Mouse (Mus musculus) kidney, postnatal 0 days (tissue): ENCODE measurements around the gene Cacul1. TPM values are rescaled to one million over a fixed set of nuclear protein-coding genes. Genes with fewer than 3 reads are reported as not detected.

Experiments used
- ATAC-seq: fragments of 200-750 bp; cut with Nextera tagmentation; replicated peaks from 2 replicates; pipeline ENCODE4 v1.8.0; 2017; ENCODE audit warnings: low read depth, moderate number of reproducible peaks, moderate TSS enrichment, moderate library complexity; ENCODE audit not compliant: low FRiP score
- DNase-seq: peaks from one replicate; pipeline ENCODE4 v3.0.0-alpha.2; 2016; ENCODE audit warnings: low spot score
- H3K27ac ChIP-seq: fragments of 300-500 bp; sonication (generic); 2 replicates; pipeline ENCODE4 v1.5.1; 2014; ENCODE audit warnings: mild to moderate bottlenecking
- H3K27me3 ChIP-seq: fragments of 300-500 bp; sonication (generic); 2 replicates; pipeline ENCODE4 v1.6.1; 2014; ENCODE audit warnings: low read length, mixed read lengths; ENCODE audit not compliant: insufficient read depth
- H3K36me3 ChIP-seq: fragments of 300-500 bp; sonication (generic); 2 replicates; pipeline ENCODE4 v1.6.1; 2014; ENCODE audit warnings: low read length, mixed read lengths; ENCODE audit not compliant: insufficient read depth
- H3K4me1 ChIP-seq: fragments of 300-500 bp; sonication (generic); replicated peaks from 2 replicates; pipeline ENCODE4 v1.6.1; 2014; ENCODE audit warnings: antibody characterized with exemption, low read length, mixed read lengths; ENCODE audit not compliant: insufficient read depth
- H3K4me2 ChIP-seq: fragments of 300-500 bp; sonication (generic); 2 replicates; pipeline ENCODE4 v1.6.1; 2014; ENCODE audit warnings: mild to moderate bottlenecking, low read length, moderate library complexity, mixed read lengths
- H3K4me3 ChIP-seq: fragments of 300-500 bp; sonication (generic); replicated peaks from 2 replicates; pipeline ENCODE4 v1.5.1; 2014; ENCODE audit warnings: low read depth, low read length
- H3K9ac ChIP-seq: fragments of 300-500 bp; sonication (generic); 2 replicates; pipeline ENCODE4 v1.6.1; 2014; ENCODE audit warnings: low read depth, low read length
- H3K9me3 ChIP-seq: fragments of 300-500 bp; sonication (generic); replicated peaks from 2 replicates; pipeline ENCODE4 v1.6.1; 2016; ENCODE audit warnings: low read length, inconsistent platforms, mixed read lengths
- CTCF ChIP-seq: IDR thresholded peaks from 2 replicates; pipeline ENCODE4 v1.5.1; 2016; ENCODE audit warnings: antibody characterized with exemption, low read depth, mild to moderate bottlenecking, moderate library complexity
- WGBS: fragments of 180-500 bp; shearing (Covaris S2); extraction: QIAGEN DNeasy Blood & Tissue Kit; methylation state at CpG from one replicate; pipeline ENCODE4 v1.1.7; 2014; 5-methylcytosine and 5-hydroxymethylcytosine counted together
- polyA plus RNA-seq: library from polyadenylated mRNA; unstranded; fragments of >200 nt; fragmentation: Nextera tagmentation; extraction: Ambion mirVana; gene quantifications from 2 replicates; pipeline ENCODE4 v1.2.1, GENCODE M21; 2015

The Cacul1 gene
- polyA plus RNA-seq, 1 experiment from 2014 or later: 20.0 TPM

- ATAC-seq (no peak), DNase-seq (no peak)
- Histone ChIP-seq H3K9me3 (no peaks in the 10 kb centered on the region), H3K27me3 (no peaks in the 10 kb centered on the region), H3K36me3 (0 out of 2 replicates have a peak, but pooled peaks cover 3% of the 10 kb centered on the region), H3K4me1 (no peaks in the 10 kb centered on the region), H3K27ac (no peak overlapping the region), H3K4me2 (no peak overlapping the region), H3K4me3 (no peak overlapping the region), H3K9ac (no peak overlapping the region)
- no peak for TF ChIP-seq CTCF
- 80% methylated on average over 3 of the region's 3 CpGs for WGBS
Measured at GRCm38 (mm10) chr19:60524678-60525077, 56.1 kb downstream of the Cacul1 start.

- Histone ChIP-seq H3K9ac (no peak overlapping the region), H3K4me1 (no peaks in the 10 kb centered on the region), H3K9me3 (no peaks in the 10 kb centered on the region), H3K36me3 (0 out of 2 replicates have a peak, but pooled peaks cover 1% of the 10 kb centered on the region), H3K4me2 (no peak overlapping the region), H3K27me3 (no peaks in the 10 kb centered on the region), H3K27ac (no peak overlapping the region), H3K4me3 (no peak overlapping the region)
- ATAC-seq (no peak), DNase-seq (no peak)
- WGBS: 86% methylated on average over 3 of the region's 3 CpGs
- no peak for TF ChIP-seq CTCF
Measured at GRCm38 (mm10) chr19:60520131-60520530, 60.7 kb downstream of the Cacul1 start.

GRCm38 (mm10) chr19:60515064-60515463 is 65.8 kb downstream of the Cacul1 start:
- Histone ChIP-seq H3K9ac (no peak overlapping the region), H3K4me3 (no peak overlapping the region), H3K36me3 (no peaks in the 10 kb centered on the region), H3K9me3 (no peaks in the 10 kb centered on the region), H3K4me2 (no peak overlapping the region), H3K4me1 (no peaks in the 10 kb centered on the region), H3K27me3 (no peaks in the 10 kb centered on the region), H3K27ac (no peak overlapping the region)
- 60% methylated on average over 2 of the region's 2 CpGs for WGBS
- no peak for TF ChIP-seq CTCF
- no peak for ATAC-seq
- DNase-seq: no peak

GRCm38 (mm10) chr19:60513431-60513830 is 67.4 kb downstream of the Cacul1 start:
- DNase-seq: no peak
- H3K36me3 ChIP-seq: no peaks in the 10 kb centered on the region
- no peaks in the 10 kb centered on the region for H3K27me3 ChIP-seq
- H3K4me2 ChIP-seq: no peak overlapping the region
- H3K9ac ChIP-seq: no peak overlapping the region
- no peaks in the 10 kb centered on the region for H3K9me3 ChIP-seq
- peak; percentile 16; the same call in 1 of the 2 replicates for TF ChIP-seq CTCF
- no peak for ATAC-seq
- no peaks in the 10 kb centered on the region for H3K4me1 ChIP-seq
- WGBS: 54% methylated on average over 3 of the region's 3 CpGs
- no peak overlapping the region for H3K4me3 ChIP-seq
- no peak overlapping the region for H3K27ac ChIP-seq

- DNase-seq (no peak), ATAC-seq (no peak)
- TF ChIP-seq CTCF: no peak
- H3K4me3 ChIP-seq: no peak overlapping the region
- H3K9ac ChIP-seq: no peak overlapping the region
- no peaks in the 10 kb centered on the region for H3K27me3 ChIP-seq
- no peaks in the 10 kb centered on the region for H3K36me3 ChIP-seq
- H3K27ac ChIP-seq: no peak overlapping the region
- H3K4me2 ChIP-seq: no peak overlapping the region
- H3K9me3 ChIP-seq: no peaks in the 10 kb centered on the region
- H3K4me1 ChIP-seq: no peaks in the 10 kb centered on the region
Measured at GRCm38 (mm10) chr19:60500209-60500608, 80.6 kb downstream of the Cacul1 start.

- no peak overlapping the region for H3K9ac ChIP-seq
- no peak overlapping the region for H3K4me2 ChIP-seq
- no peak for DNase-seq
- H3K27me3 ChIP-seq: no peaks in the 10 kb centered on the region
- ATAC-seq: no peak
- no peaks in the 10 kb centered on the region for H3K4me1 ChIP-seq
- H3K36me3 ChIP-seq: no peaks in the 10 kb centered on the region
- no peak for TF ChIP-seq CTCF
- no peak overlapping the region for H3K4me3 ChIP-seq
- H3K27ac ChIP-seq: no peak overlapping the region
- WGBS: 81% methylated on average over 4 of the region's 4 CpGs
- no peaks in the 10 kb centered on the region for H3K9me3 ChIP-seq
Measured at GRCm38 (mm10) chr19:60497171-60497570, 83.7 kb downstream of the Cacul1 start.

- ATAC-seq (no peak), DNase-seq (no peak)
- Histone ChIP-seq H3K4me2 (no peak overlapping the region), H3K4me3 (no peak overlapping the region), H3K27me3 (no peaks in the 10 kb centered on the region), H3K9me3 (no peaks in the 10 kb centered on the region), H3K4me1 (no peaks in the 10 kb centered on the region), H3K9ac (no peak overlapping the region), H3K27ac (no peak overlapping the region), H3K36me3 (no peaks in the 10 kb centered on the region)
- WGBS: 38% methylated on average over 3 of the region's 3 CpGs
- TF ChIP-seq CTCF: no peak
Measured at GRCm38 (mm10) chr19:60495772-60496171, 85.1 kb downstream of the Cacul1 start.
